Mouse (Mus musculus): ENCODE data around the gene Patl2.

Patl2 gene

GRCm38 (mm10) chr2:122086446-122086845 lies 99.5 kb downstream of the Patl2 start:
- in situ Hi-C loops (cut with MboI, MseI), result no loop called here

DNA sequence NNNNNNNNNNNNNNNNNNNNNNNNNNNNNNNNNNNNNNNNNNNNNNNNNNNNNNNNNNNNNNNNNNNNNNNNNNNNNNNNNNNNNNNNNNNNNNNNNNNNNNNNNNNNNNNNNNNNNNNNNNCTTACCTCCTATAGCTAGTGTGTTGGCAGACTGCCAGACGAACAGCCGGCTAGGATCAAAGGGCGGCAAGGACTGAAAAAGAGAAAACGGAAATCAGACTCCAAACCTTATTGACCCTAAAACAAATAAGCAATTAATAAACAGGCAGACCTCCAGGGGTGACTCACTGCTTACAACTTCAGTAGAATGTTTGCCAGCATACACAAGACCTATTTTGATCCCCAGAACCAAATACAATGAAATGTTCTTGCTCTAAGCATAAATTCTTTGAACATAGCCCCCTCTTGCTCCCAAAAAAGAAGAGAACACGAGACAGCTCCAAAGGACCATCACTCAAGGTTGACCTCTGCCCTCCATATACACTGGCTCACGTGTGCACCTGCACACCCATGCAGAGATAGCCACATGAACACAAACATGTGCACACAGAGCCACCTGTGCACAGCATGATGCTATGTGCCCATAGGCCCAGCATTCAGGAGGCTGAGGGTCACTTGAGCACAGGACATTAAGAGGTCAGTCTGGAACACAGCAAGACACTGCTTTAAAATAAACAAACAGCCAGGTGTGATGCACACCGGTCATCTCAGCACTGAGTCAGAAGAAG lies 104.1 kb downstream of the Patl2 start:
- in situ Hi-C loops (cut with MboI, MseI), result no loop called here
